Mouse (Mus musculus) layer of hippocampus, adult 2 months (tissue): Measurements from ENCODE around the gene 1700013G24Rik. TPM values are rescaled to one million over a fixed set of nuclear protein-coding genes. Genes with fewer than 3 reads are reported as not detected.
A peak's percentile ranks its signal among the peaks of the same experiment; 100 is the strongest.
"Not testable (repeated sequence)": the region's sequence is repeated elsewhere in the genome, so short reads cannot be mapped to it uniquely, and the experiment has no call there.

ENCODE experiments used
- DNase-seq, 2 experiments: peaks; one replicate each; pipeline ENCODE4 v3.0.0; 2022; ENCODE audit warnings: low spot score in 2 of 2
- H3K27ac ChIP-seq: fragments of 200-600 bp; 2 replicates; pipeline ENCODE4 v1.8.1; 2022
- H3K4me3 ChIP-seq: fragments of 200-600 bp; 2 replicates; pipeline ENCODE4 v1.8.1; 2022; ENCODE audit warnings: mild to moderate bottlenecking
- CTCF ChIP-seq: fragments of 200-600 bp; conservative IDR thresholded peaks from 2 replicates; pipeline ENCODE4 v1.8.1; 2022; ENCODE audit warnings: antibody characterized with exemption, mild to moderate bottlenecking, moderate library complexity
- long read RNA-seq, 2 experiments: library from polyadenylated mRNA; stranded (forward); transcript quantifications; one replicate each; pipeline ENCODE4 v2.0.0; 2021; ENCODE audit warnings: borderline mapping rate in 2 of 2
- total RNA-seq, 2 experiments: library from RNA; stranded (reverse); gene quantifications; 2 replicates each; pipeline ENCODE4 v1.2.3; 2021

1700013G24Rik gene
- not detected for total RNA-seq
- long read RNA-seq, experiment 1: 0 reads
- long read RNA-seq, experiment 2: 0 reads

DNA sequence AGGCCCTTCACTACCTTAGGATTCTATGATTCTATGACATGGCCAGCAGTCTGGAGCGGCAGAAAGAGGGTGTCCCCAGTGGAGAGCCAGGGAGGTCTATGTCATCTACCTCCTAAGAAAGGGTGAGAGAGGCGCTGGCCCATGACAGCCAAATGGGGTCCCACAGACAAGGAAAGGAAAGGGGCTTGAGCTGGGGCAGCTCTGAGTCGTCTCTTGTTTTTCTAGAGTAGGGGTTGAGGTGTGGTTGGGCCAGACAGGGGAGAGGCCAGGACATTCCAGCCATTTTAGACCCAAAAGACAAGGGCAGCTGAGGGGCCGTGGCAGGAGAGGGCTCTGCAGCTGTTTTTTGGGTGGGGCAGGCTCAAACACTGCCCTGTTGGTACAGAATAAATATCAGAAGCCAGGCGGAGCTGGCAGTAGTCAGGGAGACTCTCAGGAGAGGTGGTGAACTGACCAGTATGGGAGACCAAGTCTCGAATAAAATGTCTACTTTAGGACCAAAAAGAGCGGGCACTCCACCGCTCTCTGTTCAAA, at the start of gene 1700013G24Rik:
TSS of gene 1700013G24Rik (plus strand) at position 51 of the 534 bp plus-strand sequence.
- H3K27ac ChIP-seq: no peak within 1 kb of the TSS
- DNase-seq: no peak
- no peak within 1 kb of the TSS for H3K4me3 ChIP-seq
- TF ChIP-seq CTCF: no peak

DNA sequence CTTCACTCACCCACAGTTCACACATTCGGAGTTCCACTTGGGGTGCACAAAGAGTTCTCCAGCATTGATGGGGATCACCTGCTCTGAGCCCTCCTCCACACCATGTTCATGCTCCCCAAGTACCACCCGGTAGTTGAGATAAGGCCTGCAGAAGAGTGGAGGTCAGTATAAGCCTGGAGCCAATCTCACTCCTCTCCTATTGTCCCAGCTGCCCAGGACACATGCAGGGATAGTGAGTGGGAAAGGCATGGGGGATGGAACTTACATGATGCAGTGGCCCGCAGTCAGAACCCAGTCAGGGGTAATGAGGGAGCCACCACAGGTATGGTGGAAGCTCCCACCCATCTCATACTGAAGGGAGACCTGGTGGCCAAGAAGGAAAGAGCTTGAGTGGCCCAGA, 47.5 kb upstream of the 1700013G24Rik start:
- H3K4me3 ChIP-seq: no peak overlapping the region
- no peak overlapping the region for H3K27ac ChIP-seq
- TF ChIP-seq CTCF: no peak
- DNase-seq: no peak

DNA sequence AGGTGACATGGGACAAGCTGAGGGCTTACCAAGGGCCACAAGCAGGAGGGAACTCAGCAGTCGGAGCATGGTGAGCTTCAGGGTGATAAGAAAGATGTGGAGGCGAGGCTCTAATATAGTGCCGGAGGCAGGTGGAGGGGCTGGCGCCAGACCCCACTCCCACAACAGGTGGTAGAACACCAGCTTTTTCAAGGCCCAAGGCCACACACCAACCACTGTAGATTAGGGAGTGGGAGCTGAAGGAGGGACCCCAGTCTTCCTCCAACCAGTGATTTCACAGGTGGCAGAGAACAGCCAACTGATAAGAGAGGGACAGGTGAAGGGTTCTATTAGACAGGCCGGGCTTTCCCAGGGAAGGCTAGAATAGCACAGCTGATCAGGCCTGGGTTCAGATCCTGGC, 43.4 kb upstream of the 1700013G24Rik start, which contains the start of gene Cela3a:
TSS of gene Cela3a (minus strand) at position 101 of the 400 bp plus-strand sequence.
- H3K4me3 ChIP-seq: no peak within 1 kb of the TSS
- DNase-seq: no peak
- H3K27ac ChIP-seq: no peak within 1 kb of the TSS
- TF ChIP-seq CTCF: no peak

DNA sequence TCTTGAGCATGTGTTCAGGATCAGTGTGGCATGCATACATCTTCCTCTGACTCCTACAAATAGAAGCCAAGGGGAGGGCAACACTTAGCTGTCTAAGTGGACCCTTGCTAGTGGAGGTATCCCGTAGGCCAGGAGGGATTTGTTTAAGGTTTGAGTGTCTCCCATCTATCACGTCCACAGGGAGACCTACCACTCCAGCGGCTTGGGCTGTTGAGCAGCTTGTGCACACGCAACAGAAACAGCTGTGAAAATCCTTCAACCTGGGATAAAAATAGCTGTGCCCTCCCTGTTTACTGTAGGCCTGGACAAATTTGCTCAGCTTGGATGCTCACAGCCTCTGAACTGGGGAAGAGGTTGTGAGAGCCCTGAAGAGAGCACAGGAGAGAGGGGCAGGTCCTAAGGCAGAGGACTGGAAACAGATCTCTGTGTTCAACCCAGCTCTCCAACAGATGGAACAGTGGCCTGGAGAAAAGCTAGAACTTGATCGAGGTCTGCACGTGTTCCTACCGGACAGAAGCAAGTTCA, 40.8 kb upstream of the 1700013G24Rik start:
- not testable (repeated sequence) for H3K4me3 ChIP-seq, H3K27ac ChIP-seq, DNase-seq

DNA sequence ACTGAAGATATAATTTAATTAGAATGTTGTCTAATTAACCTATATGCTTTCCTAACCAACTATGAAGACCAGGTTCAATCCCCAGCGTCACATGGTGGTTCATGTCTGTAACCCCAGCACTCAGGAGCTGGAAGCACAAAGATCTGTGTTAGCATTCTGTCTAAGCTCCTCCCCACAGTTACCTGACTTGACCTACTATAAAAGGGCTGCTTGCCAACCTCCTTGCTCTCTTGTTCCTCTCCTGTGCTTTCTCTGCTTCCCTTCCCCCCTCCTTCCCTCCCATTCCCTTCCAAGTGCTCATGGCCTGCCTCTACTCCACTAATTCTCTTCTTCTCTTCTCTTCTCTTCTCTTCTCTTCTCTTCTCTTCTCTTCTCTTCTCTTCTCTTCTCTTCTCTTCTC, 38.1 kb upstream of the 1700013G24Rik start:
- Histone ChIP-seq H3K4me3 (no peak overlapping the region), H3K27ac (no peak overlapping the region)
- TF ChIP-seq CTCF: no peak
- DNase-seq: no peak

DNA sequence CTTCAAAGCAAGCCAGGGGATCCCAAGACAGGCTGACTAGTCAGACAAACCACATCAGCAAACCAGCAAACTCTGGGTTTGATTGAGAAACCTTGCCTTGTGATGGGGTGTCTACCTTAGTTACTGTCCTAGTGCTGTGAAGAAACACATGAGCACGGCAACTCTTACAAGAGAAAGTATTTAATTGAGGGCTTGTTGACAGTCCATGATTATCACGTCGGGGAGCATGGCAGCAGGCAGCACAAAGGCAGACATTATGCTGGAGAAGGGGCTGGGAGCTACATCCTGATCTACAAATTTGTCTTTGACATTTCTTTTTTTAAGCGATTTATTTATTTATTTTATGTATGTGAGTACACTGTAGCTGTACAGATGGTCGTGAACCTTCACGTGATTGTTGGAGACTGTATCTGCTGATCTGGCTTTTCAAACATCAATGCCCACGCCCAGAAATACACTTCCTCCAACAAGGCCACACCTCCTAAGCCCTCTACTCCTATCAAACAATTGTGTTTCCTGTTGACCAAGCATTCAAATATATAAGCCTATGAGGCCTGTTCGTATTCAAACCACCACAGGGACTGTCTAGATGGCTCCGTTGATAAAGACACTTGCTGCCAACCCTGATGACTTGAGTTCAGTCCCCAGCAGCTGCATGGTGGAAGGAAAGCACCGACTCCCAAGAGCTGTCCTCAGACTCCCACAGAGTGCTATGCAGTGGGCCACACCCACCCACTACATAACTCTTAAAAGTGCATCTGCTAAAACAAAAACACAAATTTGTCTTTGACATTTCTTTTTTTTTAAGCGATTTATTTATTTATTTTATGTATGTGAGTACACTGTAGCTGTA, 35.1 kb upstream of the 1700013G24Rik start:
- no peak overlapping the region for H3K4me3 ChIP-seq
- no peak for TF ChIP-seq CTCF
- H3K27ac ChIP-seq: no peak overlapping the region
- DNase-seq: no peak

DNA sequence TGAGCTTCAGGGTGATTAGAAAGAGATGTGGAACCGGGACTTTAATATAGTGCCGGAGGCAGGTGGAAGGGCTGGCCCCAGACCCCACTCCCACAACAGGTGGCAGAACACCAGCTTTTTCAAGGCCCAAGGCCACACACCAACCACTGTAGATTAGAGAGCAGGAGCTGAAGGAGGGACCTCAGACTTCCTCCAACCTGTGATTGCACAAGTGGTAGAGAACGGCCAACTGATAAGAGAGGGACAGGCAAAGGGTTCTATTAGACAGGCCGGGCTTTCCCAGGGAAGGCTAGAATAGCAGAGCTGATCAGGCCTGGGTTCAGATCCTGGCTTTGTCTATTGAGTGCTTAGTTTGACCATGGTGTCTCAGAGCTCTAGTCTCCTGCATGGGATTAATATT, 22.6 kb upstream of the 1700013G24Rik start, which contains the start of gene Cela3b:
TSS of gene Cela3b (minus strand) at position 39 of the 400 bp plus-strand sequence.
- TF ChIP-seq CTCF: no peak
- Histone ChIP-seq H3K27ac (no peak within 1 kb of the TSS), H3K4me3 (no peak within 1 kb of the TSS)
- DNase-seq: no peak

DNA sequence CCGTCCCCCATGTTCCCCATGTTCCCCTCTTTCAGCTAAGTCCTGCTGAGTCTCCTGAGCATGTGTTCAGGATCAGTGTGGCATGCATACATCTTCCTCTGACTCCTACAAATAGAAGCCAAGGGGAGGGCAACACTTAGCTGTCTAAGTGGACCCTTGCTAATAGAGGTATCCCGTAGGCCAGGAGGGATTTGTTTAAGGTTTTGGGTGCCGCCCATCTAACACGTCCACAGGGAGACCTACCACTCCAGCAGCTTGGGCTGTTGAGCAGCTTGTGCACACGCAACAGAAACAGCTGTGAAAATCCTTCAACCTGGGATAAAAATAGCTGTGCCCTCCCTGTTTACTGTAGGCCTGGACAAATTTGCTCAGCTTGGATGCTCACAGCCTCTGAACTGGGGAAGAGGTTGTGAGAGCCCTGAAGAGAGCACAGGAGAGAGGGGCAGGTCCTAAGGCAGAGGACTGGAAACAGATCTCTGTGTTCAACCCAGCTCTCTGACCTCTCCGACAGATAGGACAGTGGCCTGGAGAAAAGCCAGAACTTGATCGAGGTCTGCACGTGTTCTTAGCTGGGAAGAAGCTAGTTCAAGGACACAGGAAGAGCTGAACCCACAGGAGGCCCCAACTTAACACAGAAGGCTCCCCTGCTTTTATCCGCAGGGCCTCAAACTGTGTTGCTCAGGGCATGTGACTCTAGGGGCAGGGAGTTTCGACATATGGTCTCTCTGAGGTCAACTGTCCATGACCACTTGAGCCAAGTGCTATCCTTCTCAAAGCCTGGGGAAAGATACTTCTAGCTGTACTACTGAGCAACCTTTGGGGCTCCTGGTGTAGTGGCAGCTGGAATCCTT, 20.2 kb upstream of the 1700013G24Rik start:
- not testable (repeated sequence) for H3K27ac ChIP-seq, DNase-seq, H3K4me3 ChIP-seq

DNA sequence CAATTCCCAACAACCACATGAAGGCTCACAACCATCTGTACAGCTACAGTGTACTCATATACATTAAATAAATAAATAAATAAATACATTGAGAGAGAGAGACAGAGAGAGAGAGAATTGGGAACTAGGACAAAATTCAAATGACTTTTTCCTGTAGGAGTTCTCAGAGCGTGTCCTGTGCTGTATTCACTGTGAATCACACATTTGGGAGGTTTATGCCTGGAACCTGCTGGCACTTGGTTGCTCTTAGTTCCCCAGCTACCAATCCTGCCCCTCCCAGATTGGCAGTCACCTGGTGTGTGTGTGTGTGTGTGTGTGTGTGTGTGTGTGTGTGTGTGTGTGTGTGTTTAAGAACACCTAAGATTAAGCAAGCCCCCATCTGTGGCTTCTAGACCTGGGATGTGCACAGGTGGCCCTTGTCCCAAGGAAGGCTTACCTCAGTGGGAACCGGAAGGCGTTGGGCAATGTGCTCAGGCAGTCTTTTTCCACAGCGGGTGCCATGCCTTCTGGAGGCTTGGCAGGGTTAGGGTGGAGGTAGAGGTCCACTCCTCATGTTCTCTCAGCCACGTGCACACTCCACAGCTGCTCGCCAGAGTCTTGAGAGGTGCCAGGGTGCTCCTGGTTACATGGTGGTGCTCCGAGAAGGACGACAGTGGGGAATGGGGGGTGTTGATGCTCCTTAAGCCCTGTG, 16.0 kb upstream of the 1700013G24Rik start:
- H3K27ac ChIP-seq: no peak overlapping the region
- no peak for TF ChIP-seq CTCF
- DNase-seq: no peak
- no peak overlapping the region for H3K4me3 ChIP-seq

DNA sequence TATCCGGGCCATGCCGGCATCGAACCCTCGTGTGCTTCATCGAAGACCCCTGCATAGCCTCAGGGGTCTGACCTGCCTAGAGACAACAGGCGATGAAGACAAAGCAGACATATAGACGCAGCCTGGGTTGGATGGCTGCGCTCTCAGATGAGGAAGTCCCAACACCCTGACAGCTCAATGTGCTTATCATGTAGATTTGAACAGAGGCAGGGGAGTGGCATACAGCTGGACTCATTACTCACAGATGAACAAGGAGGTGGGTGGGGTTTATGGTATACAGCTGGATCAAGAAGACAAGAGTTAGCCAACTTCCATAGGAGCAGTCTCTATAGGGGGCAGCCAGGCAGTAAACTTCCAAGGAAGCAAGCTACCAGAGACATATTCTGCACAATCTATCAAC, 14.2 kb upstream of the 1700013G24Rik start:
- Histone ChIP-seq H3K27ac (no peak overlapping the region), H3K4me3 (no peak overlapping the region)
- no peak for TF ChIP-seq CTCF
- DNase-seq: no peak

DNA sequence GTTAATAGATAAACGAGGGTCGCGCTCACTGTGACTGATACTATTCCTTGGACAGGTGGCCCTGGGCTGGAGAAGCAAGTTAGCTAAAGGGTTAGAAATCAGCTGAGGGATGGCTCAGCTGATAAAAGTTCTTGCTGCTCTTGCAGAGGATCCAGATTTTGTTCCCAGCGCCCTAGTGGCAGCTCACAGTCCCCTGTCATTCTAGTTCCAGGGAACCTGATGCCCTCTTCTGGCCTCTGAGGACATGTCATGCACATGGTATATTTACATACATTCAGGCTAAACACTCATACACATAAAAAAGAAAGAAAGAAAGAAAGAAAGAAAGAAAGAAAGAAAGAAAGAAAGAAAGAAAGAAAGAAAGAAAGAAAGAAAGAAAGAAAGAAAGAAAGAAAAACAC, 11.8 kb upstream of the 1700013G24Rik start:
- H3K27ac ChIP-seq: no peak overlapping the region
- no peak for DNase-seq
- no peak overlapping the region for H3K4me3 ChIP-seq
- no peak; the same call in 1 of the 2 replicates for TF ChIP-seq CTCF

DNA sequence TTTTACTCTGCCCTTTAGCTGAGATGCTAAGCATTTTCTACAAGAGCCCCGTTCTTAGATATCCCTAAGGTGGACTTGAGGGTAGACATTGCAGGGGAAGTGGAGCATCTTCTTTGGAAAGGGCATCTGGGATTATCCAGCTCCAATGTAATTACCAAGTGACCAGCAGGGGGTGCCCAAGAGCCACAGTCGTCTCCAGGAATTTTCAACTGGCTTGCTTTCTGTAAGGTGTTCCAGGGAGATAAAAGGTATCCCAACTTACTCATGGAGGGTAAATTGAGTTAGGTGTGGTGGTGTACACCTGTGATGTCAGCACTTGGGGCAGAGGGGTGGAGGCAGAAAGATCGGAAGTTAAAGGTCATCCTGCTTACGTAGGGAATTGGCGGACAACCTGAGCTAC, 9.5 kb upstream of the 1700013G24Rik start:
- no peak overlapping the region for H3K4me3 ChIP-seq
- peak; percentile 96 for TF ChIP-seq CTCF
- DNase-seq: peak; percentile 46 to 82
- H3K27ac ChIP-seq: no peak overlapping the region
